In the genomic region with DNA sequence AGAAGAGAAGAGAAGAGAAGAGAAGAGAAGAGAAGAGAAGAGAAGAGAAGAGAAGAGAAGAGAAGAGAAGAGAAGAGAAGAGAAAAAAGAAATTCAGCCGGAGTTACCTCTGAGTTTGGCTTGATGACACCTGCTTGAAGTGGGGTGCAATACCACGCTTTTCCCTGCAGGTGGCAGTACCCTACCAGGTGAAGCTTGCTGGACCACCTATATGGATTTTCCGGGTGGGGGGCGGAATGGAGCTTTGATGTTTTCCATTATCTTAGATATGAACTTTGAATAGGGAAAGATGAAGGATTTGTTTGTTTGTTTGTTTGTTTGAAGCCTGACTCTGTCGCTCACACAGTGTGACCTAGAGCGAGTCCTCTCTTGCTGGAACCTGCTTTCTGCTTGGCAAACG, we compare ENCODE assay signal across 9 mouse cellular contexts. TPM values are rescaled to one million over a fixed set of nuclear protein-coding genes. Genes with fewer than 3 reads are reported as not detected.
DNase-seq lines count a peak whose midpoint lies in the region; TF ChIP-seq lines count a peak whose summit lies in the region.
"Had no signal": no experiment of that assay in that cellular context is flagged by ENCODE, and none has a peak within 500 bp of the region (broad histone marks: within the 10 kb centered on the region; RNA-seq: fewer than 3 reads in every experiment).

No protein-coding gene starts in this region.

- no peak for TF ChIP-seq POLR2A in bone marrow, adult 2 months (IDR thresholded peaks at IDR 0.05; ENCODE audit: borderline replicate concordance, control insufficient read depth, low read depth, low read length)

- H3K27me3 ChIP-seq in splenic B cell, adult 2 months (ENCODE audit: control insufficient read depth, insufficient read depth, low read length, poor library complexity, severe bottlenecking), result no peaks in the 10 kb centered on the region

- peak; percentile 75 for TF ChIP-seq CTCF in left cerebral cortex, adult 2 months (IDR thresholded peaks at IDR 0.05)
- peak; percentile 79 for TF ChIP-seq CTCF in bone marrow, adult 2 months (IDR thresholded peaks at IDR 0.05; ENCODE audit: control insufficient read depth, insufficient read depth, low read length)

- no peak overlapping the region for H3K27ac ChIP-seq in left cerebral cortex, adult 2 months
- H3K27ac ChIP-seq in bone marrow, adult 2 months (ENCODE audit: control insufficient read depth, insufficient read depth, low read depth, low read length, poor library complexity), result no peak overlapping the region
- H3K27ac ChIP-seq: macrophage had no signal

- intact Hi-C loops in left cerebral cortex, adult 2 months (cut with DNase I), result loop anchor here (5.0 kb wide), 1 partner anchor 294 kb away; no protein-coding TSS in a partner anchor
- intact Hi-C loops in left cerebral cortex, postnatal 36 days (cut with DNase I), result loop anchor here (5.0 kb wide), 1 partner anchor 76 kb away; no protein-coding TSS in a partner anchor
- intact Hi-C loops in gastrocnemius, postnatal 36 days (cut with DNase I), result loop anchor here (5.0 kb wide), 1 partner anchor 294 kb away; no protein-coding TSS in a partner anchor

- H3K36me3 ChIP-seq in splenic B cell, adult 2 months (ENCODE audit: control insufficient read depth, insufficient read depth, low read length, poor library complexity, severe bottlenecking), result no peaks in the 10 kb centered on the region

- peak; percentile 17 for DNase-seq in adrenal gland, postnatal 25 days
- no peak for DNase-seq in adrenal gland, postnatal 4 days (ENCODE audit: low spot score in 2 of 2)
- no peak for DNase-seq in left cerebral cortex, adult 2 months (ENCODE audit: extremely low spot score in 1 of 2, low spot score in 2 of 2)
- DNase-seq in left cerebral cortex, postnatal 36 days (ENCODE audit: low spot score in 2 of 2), result no peak
- peak; percentile 51 to 54 for DNase-seq in kidney, postnatal 25 days
- peak; percentile 66 for DNase-seq in splenic B cell, adult 2 months (ENCODE audit: low read depth, low spot score)
- no peak for DNase-seq in gastrocnemius, postnatal 36 days

- 54% methylated on average over 7 of the region's 7 CpGs for WGBS in bone marrow, adult 2 months

- H3K4me1 ChIP-seq in bone marrow, adult 2 months (ENCODE audit: control insufficient read depth, insufficient read depth, low read length), result no peaks in the 10 kb centered on the region

- H3K4me3 ChIP-seq in left cerebral cortex, adult 2 months, result no peak overlapping the region
- H3K4me3 ChIP-seq in bone marrow, adult 2 months (replicated peaks; ENCODE audit: control insufficient read depth, low read depth, low read length), result no peak overlapping the region

RNA-seq across cellular contexts. Expression of gene Cited4, which starts 14.6 kb away (rescaled TPM):
- 61.7 and 80.0 TPM in 2 replicates for total RNA-seq in adrenal gland, postnatal 25 days (2021)
- total RNA-seq in adrenal gland, postnatal 4 days (2021), result 10 to 100 TPM in 1 of 2 experiments, 1 to 10 TPM in 1; 8.2 to 10.4 TPM
- 10 to 100 TPM; 17.9 to 20.2 TPM for total RNA-seq in left cerebral cortex, adult 2 months (2021)
- 10 to 100 TPM; 19.3 to 25.5 TPM for total RNA-seq in left cerebral cortex, postnatal 36 days (2021)
- 16.7 and 18.3 TPM in 2 replicates for polyA plus RNA-seq in bone marrow, adult 2 months (2011; ENCODE audit: insufficient read depth, insufficient read length, low replicate concordance, missing spikeins)
- 10 to 100 TPM; 15.0 to 39.3 TPM for total RNA-seq in gastrocnemius, postnatal 36 days (2021)
- polyA plus RNA-seq: macrophage had no signal

Comparison
In these comparisons a context has a peak if more than half of its experiments do, and no peak if none do; other contexts are left out.
1. DNase-seq: peak in adrenal gland, postnatal 25 days (single experiment), kidney, postnatal 25 days (2 of 2) and splenic B cell, adult 2 months (single experiment); none in adrenal gland, postnatal 4 days (0 of 2), left cerebral cortex, adult 2 months (0 of 2), left cerebral cortex, postnatal 36 days (0 of 2) and gastrocnemius, postnatal 36 days (0 of 2).